Comparison of ENCODE assay signal across 18 mouse cellular contexts in genomic region chr12:95576772-95577171, GRCm38 (mm10).
DNase-seq lines count a peak whose midpoint lies in the region; ATAC-seq and TF ChIP-seq lines count a peak whose summit lies in the region.
"Had no signal": no experiment of that assay in that cellular context is flagged by ENCODE, and none has a peak within 500 bp of the region (broad histone marks: within the 10 kb centered on the region; RNA-seq: fewer than 3 reads in every experiment).

No protein-coding gene starts in this region.

- H3K4me3 ChIP-seq in heart, adult 2 months, result no peak overlapping the region
- no peak overlapping the region for H3K4me3 ChIP-seq in myocyte
- H3K4me3 ChIP-seq in midbrain, postnatal 0 days (ENCODE audit: low read depth, low read length), result no peak overlapping the region
- H3K4me3 ChIP-seq: hindbrain, embryonic 15.5 days; intestine, embryonic 15.5 days; liver, embryonic 13.5 days had no signal

- H3ac ChIP-seq in myocyte (ENCODE audit: control insufficient read depth, insufficient read length), result no peak overlapping the region

- TF ChIP-seq EP300 in heart, adult 2 months (IDR thresholded peaks at IDR 0.05; ENCODE audit: insufficient read depth, low read depth, low read length), result no peak

- no peaks in the 10 kb centered on the region for H3K27me3 ChIP-seq in heart, adult 2 months (ENCODE audit: control insufficient read depth, insufficient read depth, low read length)
- H3K27me3 ChIP-seq in myocyte (ENCODE audit: control insufficient read depth, insufficient read depth, insufficient read length), result no peaks in the 10 kb centered on the region
- H3K27me3 ChIP-seq in midbrain, postnatal 0 days (ENCODE audit: insufficient read depth, low read length), result no peaks in the 10 kb centered on the region
- H3K27me3 ChIP-seq: CH12.LX; hindbrain, embryonic 15.5 days; intestine, embryonic 15.5 days; liver, embryonic 13.5 days had no signal

- peak overlapping the region; percentile 28 for H3K4me2 ChIP-seq in myocyte (ENCODE audit: low read depth)
- no peak overlapping the region for H3K4me2 ChIP-seq in midbrain, postnatal 0 days (ENCODE audit: low read depth, low read length, poor library complexity, severe bottlenecking)
- H3K4me2 ChIP-seq: hindbrain, embryonic 15.5 days; intestine, embryonic 15.5 days; liver, embryonic 13.5 days; lung, embryonic 14.5 days had no signal

- H3K9me3 ChIP-seq in midbrain, postnatal 0 days (ENCODE audit: low read length), result no peaks in the 10 kb centered on the region
- H3K9me3 ChIP-seq: hindbrain, embryonic 15.5 days; intestine, embryonic 15.5 days; liver, embryonic 13.5 days had no signal

- H3K79me2 ChIP-seq in heart, adult 2 months (replicated peaks; ENCODE audit: control insufficient read depth, insufficient read depth, low read length), result no peaks in the 10 kb centered on the region
- no peaks in the 10 kb centered on the region for H3K79me2 ChIP-seq in myocyte (ENCODE audit: control insufficient read depth, insufficient read depth)

- no peaks in the 10 kb centered on the region for H3K36me3 ChIP-seq in heart, adult 2 months (ENCODE audit: control insufficient read depth, insufficient read depth, low read length)
- H3K36me3 ChIP-seq in myocyte (ENCODE audit: control insufficient read depth, insufficient read depth), result no peaks in the 10 kb centered on the region
- H3K36me3 ChIP-seq in midbrain, postnatal 0 days (ENCODE audit: insufficient read depth, low read length), result no peaks in the 10 kb centered on the region
- H3K36me3 ChIP-seq: hindbrain, embryonic 15.5 days; intestine, embryonic 15.5 days; liver, embryonic 13.5 days had no signal

- peak; percentile 58 to 75 for DNase-seq in cerebellum, postnatal 10 days
- DNase-seq in cerebellum, adult 11 months, result no peak
- peak; percentile 19 to 34 for DNase-seq in heart, adult 2 months
- no peak for DNase-seq in heart, adult 9 months (ENCODE audit: low spot score in 2 of 2)
- peak; percentile 35 for DNase-seq in testis, postnatal 10 days (ENCODE audit: low spot score)
- DNase-seq in testis, postnatal 14 days (ENCODE audit: low spot score), result no peak
- DNase-seq in midbrain, postnatal 0 days (ENCODE audit: low spot score), result no peak
- DNase-seq: embryo, embryonic 11 days; kidney, adult 9 months; liver, embryonic 13.5 days; lung, embryonic 14.5 days; retina, postnatal 1 day; thymus, postnatal 14 days had no signal

- intact Hi-C loops in heart, adult 2 months (cut with DNase I), result no loop called here

- H3K9ac ChIP-seq in heart, adult 2 months (ENCODE audit: low read depth, low read length), result no peak overlapping the region
- H3K9ac ChIP-seq in midbrain, postnatal 0 days (replicated peaks; ENCODE audit: low read length, poor library complexity, severe bottlenecking), result no peak overlapping the region
- H3K9ac ChIP-seq: hindbrain, embryonic 15.5 days; intestine, embryonic 15.5 days; liver, embryonic 13.5 days; lung, embryonic 14.5 days had no signal

- no peak for ATAC-seq in midbrain, postnatal 0 days (ENCODE audit: low FRiP score)
- ATAC-seq: intestine, embryonic 15.5 days had no signal

- no peak for TF ChIP-seq POLR2A in heart, adult 2 months (IDR thresholded peaks at IDR 0.05; ENCODE audit: insufficient read depth, low read depth, low read length)
- TF ChIP-seq POLR2A in myocyte (IDR thresholded peaks at IDR 0.05; ENCODE audit: insufficient read length, low read depth), result no peak

- WGBS in heart, adult 2 months, result 49% methylated on average over 3 of the region's 3 CpGs
- WGBS in midbrain, postnatal 0 days, result 84% methylated on average over 3 of the region's 3 CpGs

- no peak overlapping the region for H3K27ac ChIP-seq in heart, adult 2 months
- no peak overlapping the region for H3K27ac ChIP-seq in midbrain, postnatal 0 days (ENCODE audit: low read depth, low read length)
- H3K27ac ChIP-seq: hindbrain, embryonic 15.5 days; intestine, embryonic 15.5 days; liver, embryonic 13.5 days; stomach, postnatal 0 days had no signal

- H3K4me1 ChIP-seq in heart, adult 2 months (ENCODE audit: control insufficient read depth, insufficient read depth, low read length), result no peaks in the 10 kb centered on the region
- H3K4me1 ChIP-seq in midbrain, postnatal 0 days (ENCODE audit: insufficient read depth, low read length), result no peaks in the 10 kb centered on the region
- H3K4me1 ChIP-seq: hindbrain, embryonic 15.5 days; intestine, embryonic 15.5 days; liver, embryonic 13.5 days had no signal

- no peak for TF ChIP-seq CTCF in heart, adult 2 months (IDR thresholded peaks at IDR 0.05)
- no peak for TF ChIP-seq CTCF in midbrain, postnatal 0 days (IDR thresholded peaks at IDR 0.05)

TF ChIP-seq in myocyte, 11 proteins besides CTCF, POLR2A, EP300 and RAD21:
- TF ChIP-seq TCF3 (IDR thresholded peaks at IDR 0.05; ENCODE audit: insufficient read length, low read depth) (peak; percentile 35), MYOD1 (IDR thresholded peaks at IDR 0.05; ENCODE audit: control insufficient read depth in 1 of 3, insufficient read length in 2 of 3, low read depth in 2 of 3) (peak in 2 of 3 experiments; percentile 71 to 87), REST (IDR thresholded peaks at IDR 0.05; ENCODE audit: insufficient read depth, insufficient read length) (no peak), CEBPB (IDR thresholded peaks at IDR 0.05; ENCODE audit: insufficient read depth, poor library complexity, severe bottlenecking) (no peak), TCF12 (IDR thresholded peaks at IDR 0.05; ENCODE audit: insufficient read depth, poor library complexity, severe bottlenecking) (peak; percentile 45), MAX (IDR thresholded peaks at IDR 0.05; ENCODE audit: low read depth) (no peak), USF1 (IDR thresholded peaks at IDR 0.05; ENCODE audit: low read depth) (no peak), POLR2AphosphoS2 (IDR thresholded peaks at IDR 0.05; ENCODE audit: insufficient read length, low read depth) (no peak), E2F4 (IDR thresholded peaks at IDR 0.05; ENCODE audit: insufficient read depth) (no peak), MYOG (IDR thresholded peaks at IDR 0.05; ENCODE audit: control insufficient read depth in 1 of 3, insufficient read depth in 1 of 3, insufficient read length in 2 of 3, low read depth in 2 of 3) (peak; percentile 30 to 94 (median 71)), SRF (IDR thresholded peaks at IDR 0.05; ENCODE audit: control insufficient read depth, insufficient read length, low read depth) (no peak)

Comparison
In these comparisons a context has a peak if more than half of its experiments do, and no peak if none do; other contexts are left out.
1. DNase-seq: peak in cerebellum, postnatal 10 days (2 of 2), heart, adult 2 months (2 of 2) and testis, postnatal 10 days (single experiment); none in cerebellum, adult 11 months (single experiment), heart, adult 9 months (0 of 2), testis, postnatal 14 days (single experiment) and midbrain, postnatal 0 days (single experiment).